Mouse (Mus musculus): ENCODE measurements at regions not wholly inside any gene's neighbourhood (a gene's known extent, or its start where the extent isn't known, plus 50 kb on each side); places are given as distances from the start of the nearest gene placed in this dataset.

- Histone ChIP-seq H3K27me3 (ENCODE audit: insufficient read depth, low read length) (0 out of 2 replicates have a peak, but pooled peaks cover 2% of the 10 kb centered on the region), H3K27ac (ENCODE audit: low read depth) (no peak overlapping the region), H3K9ac (replicated peaks) (no peak overlapping the region), H3K4me1 (ENCODE audit: insufficient read depth) (no peaks in the 10 kb centered on the region), H3K9me3 (ENCODE audit: low read length) (no peaks in the 10 kb centered on the region), H3K4me2 (ENCODE audit: low read depth, low read length) (no peak overlapping the region), H3K4me3 (ENCODE audit: low read depth, low read length) (no peak overlapping the region), H3K36me3 (replicated peaks; ENCODE audit: insufficient read depth, low read length) (no peaks in the 10 kb centered on the region)
- no peak for TF ChIP-seq CTCF (IDR thresholded peaks at IDR 0.05; ENCODE audit: low read depth)
- no peak for TF ChIP-seq EP300 (IDR thresholded peaks at IDR 0.05; ENCODE audit: low read depth)
- no peak for DNase-seq
- WGBS (ENCODE audit: insufficient replicate concordance) = 77% methylated on average over 22 of the region's 22 CpGs
- no peak for ATAC-seq
Measured at GRCm38 (mm10) chr4:33583979-33584907, 274.1 kb downstream of the Rngtt start.

GRCm38 (mm10) chr4:33585821-33586220 is 275.7 kb downstream of the Rngtt start:
- H3K27ac ChIP-seq (ENCODE audit: low read depth) = no peak overlapping the region
- no peak overlapping the region for H3K9ac ChIP-seq (replicated peaks)
- H3K27me3 ChIP-seq (ENCODE audit: insufficient read depth, low read length) = 0 out of 2 replicates have a peak, but pooled peaks cover 2% of the 10 kb centered on the region
- no peak overlapping the region for H3K4me3 ChIP-seq (ENCODE audit: low read depth, low read length)
- WGBS (ENCODE audit: insufficient replicate concordance) = 76% methylated on average over 6 of the region's 6 CpGs
- DNase-seq (no peak), ATAC-seq (no peak)
- H3K4me2 ChIP-seq (ENCODE audit: low read depth, low read length) = no peak overlapping the region
- no peaks in the 10 kb centered on the region for H3K36me3 ChIP-seq (replicated peaks; ENCODE audit: insufficient read depth, low read length)
- TF ChIP-seq CTCF (IDR thresholded peaks at IDR 0.05; ENCODE audit: low read depth) (no peak), EP300 (IDR thresholded peaks at IDR 0.05; ENCODE audit: low read depth) (no peak)
- no peaks in the 10 kb centered on the region for H3K4me1 ChIP-seq (ENCODE audit: insufficient read depth)
- no peaks in the 10 kb centered on the region for H3K9me3 ChIP-seq (ENCODE audit: low read length)

GRCm38 (mm10) chr4:33586290-33586614 is 276.1 kb downstream of the Rngtt start:
- ATAC-seq = no peak
- Histone ChIP-seq H3K4me3 (ENCODE audit: low read depth, low read length) (no peak overlapping the region), H3K4me1 (ENCODE audit: insufficient read depth) (no peaks in the 10 kb centered on the region), H3K27me3 (ENCODE audit: insufficient read depth, low read length) (0 out of 2 replicates have a peak, but pooled peaks cover 2% of the 10 kb centered on the region), H3K4me2 (ENCODE audit: low read depth, low read length) (no peak overlapping the region), H3K36me3 (replicated peaks; ENCODE audit: insufficient read depth, low read length) (no peaks in the 10 kb centered on the region), H3K27ac (ENCODE audit: low read depth) (no peak overlapping the region), H3K9me3 (ENCODE audit: low read length) (no peaks in the 10 kb centered on the region), H3K9ac (replicated peaks) (no peak overlapping the region)
- no peak for DNase-seq
- TF ChIP-seq EP300 (IDR thresholded peaks at IDR 0.05; ENCODE audit: low read depth) (no peak), CTCF (IDR thresholded peaks at IDR 0.05; ENCODE audit: low read depth) (no peak)
- WGBS (ENCODE audit: insufficient replicate concordance) = 63% methylated on average over 4 of the region's 4 CpGs

- Histone ChIP-seq H3K4me2 (ENCODE audit: low read depth, low read length) (peak overlapping the region; percentile 50), H3K9ac (replicated peaks) (no peak overlapping the region), H3K36me3 (replicated peaks; ENCODE audit: insufficient read depth, low read length) (no peaks in the 10 kb centered on the region), H3K4me1 (ENCODE audit: insufficient read depth) (no peaks in the 10 kb centered on the region), H3K9me3 (ENCODE audit: low read length) (no peaks in the 10 kb centered on the region), H3K4me3 (ENCODE audit: low read depth, low read length) (peak overlapping the region; percentile 18; the same call in 1 of the 2 replicates), H3K27ac (ENCODE audit: low read depth) (no peak overlapping the region), H3K27me3 (ENCODE audit: insufficient read depth, low read length) (0 out of 2 replicates have a peak, but pooled peaks cover 2% of the 10 kb centered on the region)
- WGBS (ENCODE audit: insufficient replicate concordance) = 20% methylated on average over 15 of the region's 15 CpGs
- peak; percentile 28 for DNase-seq
- TF ChIP-seq CTCF (IDR thresholded peaks at IDR 0.05; ENCODE audit: low read depth) (no peak), EP300 (IDR thresholded peaks at IDR 0.05; ENCODE audit: low read depth) (no peak)
- ATAC-seq = no peak
Measured at GRCm38 (mm10) chr4:33586615-33587451, 276.7 kb downstream of the Rngtt start.

GRCm38 (mm10) chr4:33587666-33588065 is 277.6 kb downstream of the Rngtt start:
- H3K9ac ChIP-seq (replicated peaks) = no peak overlapping the region
- no peaks in the 10 kb centered on the region for H3K4me1 ChIP-seq (ENCODE audit: insufficient read depth)
- no peak overlapping the region for H3K27ac ChIP-seq (ENCODE audit: low read depth)
- no peak for DNase-seq
- whole genome bisulfite sequencing (ENCODE audit: insufficient replicate concordance) = 60% methylated on average over 11 of the region's 11 CpGs
- no peaks in the 10 kb centered on the region for H3K36me3 ChIP-seq (replicated peaks; ENCODE audit: insufficient read depth, low read length)
- H3K9me3 ChIP-seq (ENCODE audit: low read length) = no peaks in the 10 kb centered on the region
- ATAC-seq = no peak
- no peak overlapping the region for H3K4me2 ChIP-seq (ENCODE audit: low read depth, low read length)
- TF ChIP-seq CTCF (IDR thresholded peaks at IDR 0.05; ENCODE audit: low read depth) = no peak
- no peak for TF ChIP-seq EP300 (IDR thresholded peaks at IDR 0.05; ENCODE audit: low read depth)
- 0 out of 2 replicates have a peak, but pooled peaks cover 2% of the 10 kb centered on the region for H3K27me3 ChIP-seq (ENCODE audit: insufficient read depth, low read length)
- no peak overlapping the region for H3K4me3 ChIP-seq (ENCODE audit: low read depth, low read length)

- no peak overlapping the region for H3K4me3 ChIP-seq (ENCODE audit: low read depth, low read length)
Measured at GRCm38 (mm10) chr4:33588127-33588526, 278.0 kb downstream of the Rngtt start.

More at GRCm38 (mm10) chr4:33588127-33588526, 278.0 kb downstream of the Rngtt start:
- DNase-seq (no peak), ATAC-seq (no peak)
- H3K4me1 ChIP-seq (ENCODE audit: insufficient read depth) = no peaks in the 10 kb centered on the region
- 0 out of 2 replicates have a peak, but pooled peaks cover 2% of the 10 kb centered on the region for H3K27me3 ChIP-seq (ENCODE audit: insufficient read depth, low read length)
- no peak overlapping the region for H3K9ac ChIP-seq (replicated peaks)
- H3K4me2 ChIP-seq (ENCODE audit: low read depth, low read length) = no peak overlapping the region
- 67% methylated on average over 5 of the region's 5 CpGs for WGBS (ENCODE audit: insufficient replicate concordance)
- TF ChIP-seq CTCF (IDR thresholded peaks at IDR 0.05; ENCODE audit: low read depth) = no peak
- TF ChIP-seq EP300 (IDR thresholded peaks at IDR 0.05; ENCODE audit: low read depth) = no peak
- no peaks in the 10 kb centered on the region for H3K36me3 ChIP-seq (replicated peaks; ENCODE audit: insufficient read depth, low read length)
- H3K9me3 ChIP-seq (ENCODE audit: low read length) = no peaks in the 10 kb centered on the region
- H3K27ac ChIP-seq (ENCODE audit: low read depth) = no peak overlapping the region
